Mouse (Mus musculus): ENCODE measurements at regions not wholly inside any gene's neighbourhood (a gene's known extent, or its start where the extent isn't known, plus 50 kb on each side); places are given as distances from the start of the nearest gene placed in this dataset.

- DNase-seq: no peak
These were observed 223.5 kb upstream of the Rgma start for GRCm38 (mm10) chr7:73151586-73152467.

GRCm38 (mm10) chr7:73153668-73154067, 221.6 kb upstream of the Rgma start:
- DNase-seq: no peak

- no peak for DNase-seq
These were observed 216.5 kb upstream of the Rgma start for GRCm38 (mm10) chr7:73158833-73159232.

GRCm38 (mm10) chr7:73160968-73161367, 214.3 kb upstream of the Rgma start:
- DNase-seq: no peak

GRCm38 (mm10) chr7:73163687-73164086, 211.6 kb upstream of the Rgma start:
- DNase-seq: no peak

GRCm38 (mm10) chr7:73165521-73165920, 209.8 kb upstream of the Rgma start:
- no peak for DNase-seq

- DNase-seq: no peak
These were observed 205.9 kb upstream of the Rgma start for GRCm38 (mm10) chr7:73169416-73169815.

- DNase-seq: no peak
These were observed 202.7 kb upstream of the Rgma start for GRCm38 (mm10) chr7:73172615-73173014.

- no peak for DNase-seq
These were observed 191.5 kb upstream of the Rgma start for GRCm38 (mm10) chr7:73183761-73184160.

- DNase-seq: no peak
These were observed 190.9 kb upstream of the Rgma start for GRCm38 (mm10) chr7:73184208-73185070.

GRCm38 (mm10) chr7:73185071-73185531, 190.2 kb upstream of the Rgma start:
- DNase-seq: peak; percentile 50

GRCm38 (mm10) chr7:73185591-73185990, 189.7 kb upstream of the Rgma start:
- DNase-seq: no peak

- DNase-seq: no peak
These were observed 188.8 kb upstream of the Rgma start for GRCm38 (mm10) chr7:73186501-73186900.

GRCm38 (mm10) chr7:73191388-73192278, 183.7 kb upstream of the Rgma start:
- no peak for DNase-seq

- no peak for DNase-seq
These were observed 182.5 kb upstream of the Rgma start for GRCm38 (mm10) chr7:73192839-73193238.

- DNase-seq: no peak
These were observed 180.0 kb upstream of the Rgma start for GRCm38 (mm10) chr7:73195306-73195705.

GRCm38 (mm10) chr7:73196851-73197531, 178.3 kb upstream of the Rgma start:
- DNase-seq: peak; percentile 25

GRCm38 (mm10) chr7:73198069-73198468, 177.2 kb upstream of the Rgma start:
- no peak for DNase-seq

GRCm38 (mm10) chr7:73199967-73200366, 175.3 kb upstream of the Rgma start:
- no peak for DNase-seq

- no peak for DNase-seq
These were observed 174.0 kb upstream of the Rgma start for GRCm38 (mm10) chr7:73201330-73201729.

GRCm38 (mm10) chr7:73206922-73207811, 168.1 kb upstream of the Rgma start:
- no peak for DNase-seq
